24 mouse cellular contexts compared by ENCODE assay signal in the genomic region with DNA sequence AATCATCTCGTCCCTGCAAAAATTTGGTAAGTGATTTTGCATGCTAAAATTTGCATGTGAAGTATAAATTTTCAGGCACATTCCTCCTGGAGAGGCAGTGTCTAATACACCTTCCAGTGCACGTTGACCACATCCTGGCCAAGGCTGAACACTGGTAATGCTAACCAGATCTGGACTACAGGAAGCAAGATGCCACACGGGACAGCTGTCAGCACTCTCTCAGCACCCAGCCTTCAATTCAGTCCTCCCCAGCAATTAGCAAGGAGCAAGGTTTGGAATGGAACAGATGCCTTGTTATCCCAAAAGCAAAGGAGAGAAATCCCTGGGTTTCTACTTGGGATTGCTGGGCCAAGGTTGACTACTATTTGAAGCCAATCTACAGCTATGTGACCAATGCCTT.
A peak's percentile ranks its signal among the peaks of the same experiment; 100 is the strongest.
DNase-seq lines count a peak whose midpoint lies in the region; TF ChIP-seq lines count a peak whose summit lies in the region.
"Had no signal": no experiment of that assay in that cellular context is flagged by ENCODE, and none has a peak within 500 bp of the region (broad histone marks: within the 10 kb centered on the region; RNA-seq: fewer than 3 reads in every experiment).

No protein-coding gene starts in this region.

- H3K27me3 ChIP-seq in limb, embryonic 10.5 days (ENCODE audit: low read depth, poor library complexity, severe bottlenecking): no peaks in the 10 kb centered on the region
- H3K27me3 ChIP-seq in myocyte (ENCODE audit: control insufficient read depth, insufficient read depth, insufficient read length): no peaks in the 10 kb centered on the region
- H3K27me3 ChIP-seq: embryonic facial prominence, embryonic 13.5 days; forebrain, embryonic 13.5 days had no signal

- no peaks in the 10 kb centered on the region for H3K79me2 ChIP-seq in myocyte (ENCODE audit: control insufficient read depth, insufficient read depth)

- no peak overlapping the region for H3K27ac ChIP-seq in limb, embryonic 10.5 days
- H3K27ac ChIP-seq: embryonic facial prominence, embryonic 13.5 days; forebrain, embryonic 10.5 days; forebrain, embryonic 13.5 days; heart, adult 2 months; heart, embryonic 10.5 days; hindbrain, embryonic 10.5 days; hindbrain, embryonic 14.5 days; hindbrain, postnatal 0 days had no signal

- 47% methylated on average over 3 of the region's 3 CpGs for WGBS in limb, embryonic 10.5 days

- H3K4me2 ChIP-seq in myocyte (ENCODE audit: low read depth): peak overlapping the region; percentile 20
- H3K4me2 ChIP-seq: embryonic facial prominence, embryonic 13.5 days; forebrain, embryonic 13.5 days; hindbrain, embryonic 14.5 days had no signal

- TF ChIP-seq POLR2A in myocyte (IDR thresholded peaks at IDR 0.05; ENCODE audit: insufficient read length, low read depth): no peak

- peak; percentile 7 for DNase-seq in embryo, embryonic 11 days
- DNase-seq in embryo, embryonic 10.5 days (ENCODE audit: low spot score): no peak
- DNase-seq in 3T3-L1 (ENCODE audit: low read depth, low spot score): peak; percentile 24
- DNase-seq in limb, embryonic 10.5 days (ENCODE audit: low spot score): peak; percentile 72
- no peak for DNase-seq in lung, adult 18-20 months
- DNase-seq in cerebellum, adult 9-10 months: no peak
- DNase-seq: adrenal gland, adult 2 months; adrenal gland, postnatal 14 days; B cell, adult 2 months; cerebellum, adult 11 months; cerebellum, adult 2 months; cerebellum, postnatal 10 days; cerebellum, postnatal 36 days; gastrocnemius, postnatal 10 days; gastrocnemius, postnatal 36 days; heart, adult 2 months had no signal

- H3K36me3 ChIP-seq in limb, embryonic 10.5 days: no peaks in the 10 kb centered on the region
- H3K36me3 ChIP-seq in myocyte (ENCODE audit: control insufficient read depth, insufficient read depth): no peaks in the 10 kb centered on the region
- H3K36me3 ChIP-seq: embryonic facial prominence, embryonic 13.5 days; forebrain, embryonic 10.5 days; heart, embryonic 10.5 days; hindbrain, embryonic 10.5 days had no signal

- H3K4me3 ChIP-seq in limb, embryonic 10.5 days: no peak overlapping the region
- no peak overlapping the region for H3K4me3 ChIP-seq in myocyte
- H3K4me3 ChIP-seq: embryonic facial prominence, embryonic 13.5 days; forebrain, embryonic 10.5 days; forebrain, embryonic 13.5 days; heart, adult 2 months; heart, embryonic 10.5 days; hindbrain, embryonic 10.5 days had no signal

- H3ac ChIP-seq in myocyte (ENCODE audit: control insufficient read depth, insufficient read length): no peak overlapping the region

- peaks cover 18% of the 10 kb centered on the region for H3K4me1 ChIP-seq in limb, embryonic 10.5 days
- H3K4me1 ChIP-seq: embryonic facial prominence, embryonic 13.5 days; forebrain, embryonic 10.5 days; forebrain, embryonic 13.5 days; heart, embryonic 10.5 days; hindbrain, embryonic 10.5 days had no signal

- H3K9me3 ChIP-seq in limb, embryonic 10.5 days (replicated peaks): no peaks in the 10 kb centered on the region
- H3K9me3 ChIP-seq: embryonic facial prominence, embryonic 13.5 days; forebrain, embryonic 10.5 days; forebrain, embryonic 13.5 days; heart, embryonic 10.5 days; hindbrain, embryonic 10.5 days had no signal

TF ChIP-seq in myocyte, 11 proteins besides CTCF, POLR2A, EP300 and RAD21:
- TF ChIP-seq E2F4 (IDR thresholded peaks at IDR 0.05; ENCODE audit: insufficient read depth) (no peak), SRF (IDR thresholded peaks at IDR 0.05; ENCODE audit: control insufficient read depth, insufficient read length, low read depth) (no peak), TCF3 (IDR thresholded peaks at IDR 0.05; ENCODE audit: insufficient read length, low read depth) (no peak), REST (IDR thresholded peaks at IDR 0.05; ENCODE audit: insufficient read depth, insufficient read length) (no peak), MYOG (IDR thresholded peaks at IDR 0.05; ENCODE audit: control insufficient read depth in 1 of 3, insufficient read depth in 1 of 3, insufficient read length in 2 of 3, low read depth in 2 of 3) (no peak), MYOD1 (IDR thresholded peaks at IDR 0.05; ENCODE audit: control insufficient read depth in 1 of 3, insufficient read length in 2 of 3, low read depth in 2 of 3) (peak in 2 of 3 experiments; percentile 59 to 76), POLR2AphosphoS2 (IDR thresholded peaks at IDR 0.05; ENCODE audit: insufficient read length, low read depth) (no peak), CEBPB (IDR thresholded peaks at IDR 0.05; ENCODE audit: insufficient read depth, poor library complexity, severe bottlenecking) (no peak), MAX (IDR thresholded peaks at IDR 0.05; ENCODE audit: low read depth) (no peak)

Comparison
In these comparisons a context has a peak if more than half of its experiments do, and no peak if none do; other contexts are left out.
1. DNase-seq: peak in embryo, embryonic 11 days (single experiment), 3T3-L1 (single experiment) and limb, embryonic 10.5 days (single experiment); none in embryo, embryonic 10.5 days (single experiment), lung, adult 18-20 months (0 of 2) and cerebellum, adult 9-10 months (single experiment).